In genomic region chr2:11535966-11536365, GRCm38 (mm10) we compare ENCODE assay signal across 8 mouse cellular contexts. TPM values are rescaled to one million over a fixed set of nuclear protein-coding genes. Genes with fewer than 3 reads are reported as not detected.
DNase-seq lines count a peak whose midpoint lies in the region; ATAC-seq and TF ChIP-seq lines count a peak whose summit lies in the region.

No protein-coding gene starts in this region.

- TF ChIP-seq EP300 in heart, postnatal 0 days (IDR thresholded peaks at IDR 0.05; ENCODE audit: low read depth): no peak

- H3K4me2 ChIP-seq in heart, postnatal 0 days (ENCODE audit: low read depth, low read length): peak overlapping the region; percentile 74
- H3K4me2 ChIP-seq in forebrain, embryonic 13.5 days: peak overlapping the region; percentile 84
- H3K4me2 ChIP-seq in myocyte (ENCODE audit: low read depth): peak overlapping the region; percentile 91

- WGBS in heart, postnatal 0 days: 66% methylated on average over 8 of the region's 8 CpGs
- 70% methylated on average over 8 of the region's 8 CpGs for WGBS in forebrain, embryonic 13.5 days

- H3K79me2 ChIP-seq in myocyte (ENCODE audit: control insufficient read depth, insufficient read depth): no peaks in the 10 kb centered on the region

- H3ac ChIP-seq in myocyte (ENCODE audit: control insufficient read depth, insufficient read length): no peak overlapping the region

- H3K4me3 ChIP-seq in heart, postnatal 0 days (ENCODE audit: low read depth, low read length): peak overlapping the region; percentile 48
- H3K4me3 ChIP-seq in forebrain, embryonic 13.5 days: peak overlapping the region; percentile 47
- H3K4me3 ChIP-seq in myocyte: peak overlapping the region; percentile 19

- 0 out of 2 replicates have a peak overlapping the region, but pooled peaks have one; percentile 56 for H3K9ac ChIP-seq in heart, postnatal 0 days (replicated peaks; ENCODE audit: low read depth, low read length)
- H3K9ac ChIP-seq in forebrain, embryonic 13.5 days: no peak overlapping the region

- no peak for TF ChIP-seq POLR2A in myocyte (IDR thresholded peaks at IDR 0.05; ENCODE audit: insufficient read length, low read depth)

- no peaks in the 10 kb centered on the region for H3K9me3 ChIP-seq in heart, postnatal 0 days (replicated peaks; ENCODE audit: control insufficient read depth, low read length)
- H3K9me3 ChIP-seq in forebrain, embryonic 13.5 days (replicated peaks): no peaks in the 10 kb centered on the region

- intact Hi-C loops in gastrocnemius, postnatal 36 days (cut with DNase I): loop anchor here (2.0 kb wide), 1 partner anchor 33 kb away; no protein-coding TSS in a partner anchor

- DNase-seq in heart, postnatal 0 days (ENCODE audit: low spot score): no peak
- DNase-seq in heart, postnatal 4 days: no peak
- DNase-seq in kidney, postnatal 14 days: peak; percentile 52
- no peak for DNase-seq in layer of hippocampus, adult 9-11 months
- DNase-seq in gastrocnemius, postnatal 36 days: no peak
- no peak for DNase-seq in gastrocnemius, adult 8-10 months (ENCODE audit: low spot score in 2 of 2)

- 0 out of 2 replicates have a peak overlapping the region, but pooled peaks have one; percentile 3 for H3K27ac ChIP-seq in heart, postnatal 0 days (ENCODE audit: low read depth)
- no peak overlapping the region for H3K27ac ChIP-seq in forebrain, embryonic 13.5 days

- H3K36me3 ChIP-seq in heart, postnatal 0 days (replicated peaks; ENCODE audit: control insufficient read depth, insufficient read depth, low read length): no peaks in the 10 kb centered on the region
- no peaks in the 10 kb centered on the region for H3K36me3 ChIP-seq in forebrain, embryonic 13.5 days (ENCODE audit: poor library complexity, severe bottlenecking)
- H3K36me3 ChIP-seq in myocyte (ENCODE audit: control insufficient read depth, insufficient read depth): no peaks in the 10 kb centered on the region

- H3K27me3 ChIP-seq in heart, postnatal 0 days (ENCODE audit: control insufficient read depth, insufficient read depth, low read length): no peaks in the 10 kb centered on the region
- peaks cover 11% of the 10 kb centered on the region; the same call in 1 of the 2 replicates for H3K27me3 ChIP-seq in forebrain, embryonic 13.5 days
- no peaks in the 10 kb centered on the region for H3K27me3 ChIP-seq in myocyte (ENCODE audit: control insufficient read depth, insufficient read depth, insufficient read length)

- ATAC-seq in heart, postnatal 0 days (ENCODE audit: insufficient read depth, low read depth): no peak
- ATAC-seq in forebrain, embryonic 13.5 days: no peak

- no peak for TF ChIP-seq CTCF in heart, postnatal 0 days (IDR thresholded peaks at IDR 0.05; ENCODE audit: low read depth)

- peaks cover 7% of the 10 kb centered on the region; the same call in 1 of the 2 replicates for H3K4me1 ChIP-seq in heart, postnatal 0 days (ENCODE audit: control insufficient read depth, insufficient read depth)
- peaks cover 3% of the 10 kb centered on the region for H3K4me1 ChIP-seq in forebrain, embryonic 13.5 days

TF ChIP-seq in myocyte, 11 proteins besides CTCF, POLR2A, EP300 and RAD21:
- TF ChIP-seq REST (IDR thresholded peaks at IDR 0.05; ENCODE audit: insufficient read depth, insufficient read length) (no peak), E2F4 (IDR thresholded peaks at IDR 0.05; ENCODE audit: insufficient read depth) (no peak), MYOD1 (IDR thresholded peaks at IDR 0.05; ENCODE audit: control insufficient read depth in 1 of 3, insufficient read length in 2 of 3, low read depth in 2 of 3) (no peak), POLR2AphosphoS2 (IDR thresholded peaks at IDR 0.05; ENCODE audit: insufficient read length, low read depth) (no peak), SRF (IDR thresholded peaks at IDR 0.05; ENCODE audit: control insufficient read depth, insufficient read length, low read depth) (no peak), MAX (IDR thresholded peaks at IDR 0.05; ENCODE audit: low read depth) (no peak)

RNA-seq across cellular contexts. Expression of gene Pfkfb3, which starts 17.9 kb away (rescaled TPM):
- total RNA-seq in heart, postnatal 0 days (2014; rRNA removed; ENCODE audit: low replicate concordance): 2.4 and 6.8 TPM in 2 replicates
- polyA plus RNA-seq in heart, postnatal 0 days (2015; fragmentation: Nextera tagmentation; extraction: Ambion mirVana): 3.2 and 3.5 TPM in 2 replicates
- total RNA-seq in heart, postnatal 4 days (2021): 10 to 100 TPM; 11.8 to 12.7 TPM
- 21.5 and 21.7 TPM in 2 replicates for polyA plus RNA-seq in forebrain, embryonic 13.5 days (2015; fragmentation: Nextera tagmentation; extraction: Ambion mirVana)
- 2.0 TPM for polyA plus RNA-seq in myocyte (2012; fragmentation: generic; extraction: Trizol)
- 100 to 1,000 TPM; 128 to 161 TPM for total RNA-seq in gastrocnemius, postnatal 36 days (2021)
- total RNA-seq in gastrocnemius, adult 8-10 months (2022): 100 to 1,000 TPM; 202 to 429 (median 324) TPM

Comparison
In these comparisons a context has a peak if more than half of its experiments do, and no peak if none do; other contexts are left out.
1. RNA of gene Pfkfb3, which starts 17.9 kb away (total RNA-seq): 202 to 429 TPM in gastrocnemius, adult 8-10 months and 128 to 161 TPM in gastrocnemius, postnatal 36 days; 11.8 to 12.7 TPM in heart, postnatal 4 days and 2.4 to 6.8 TPM in heart, postnatal 0 days; every median in the first group is over 4 times any median in the second.
2. Peak in every context shown above with its lines, with median percentiles within 50 percentile points of each other: H3K4me2 ChIP-seq and H3K4me3 ChIP-seq.